Mouse (Mus musculus) hindbrain, embryonic 11.5 days (tissue): ENCODE measurements at regions not wholly inside any gene's neighbourhood (a gene's known extent, or its start where the extent isn't known, plus 50 kb on each side); places are given as distances from the start of the nearest gene placed in this dataset.

Experiments used
- ATAC-seq: fragments of 200-750 bp; cut with Nextera tagmentation; 2 replicates; pipeline ENCODE4 v1.8.0; 2017; ENCODE audit warnings: mild to moderate bottlenecking, moderate TSS enrichment, moderate library complexity; ENCODE audit not compliant: low FRiP score
- DNase-seq: peaks from one replicate; pipeline ENCODE4 v3.0.0-alpha.2; 2015; ENCODE audit warnings: low spot score
- H3K27ac ChIP-seq: fragments of 300-500 bp; sonication (generic); 2 replicates; pipeline ENCODE4 v1.5.1; 2014; ENCODE audit warnings: mild to moderate bottlenecking, low read depth, low read length
- H3K27me3 ChIP-seq: fragments of 300-500 bp; sonication (generic); 2 replicates; pipeline ENCODE4 v1.6.1; 2014; ENCODE audit warnings: mild to moderate bottlenecking, low read length, moderate library complexity, mixed read lengths; ENCODE audit not compliant: control insufficient read depth, insufficient read depth
- H3K36me3 ChIP-seq: fragments of 300-500 bp; sonication (generic); 2 replicates; pipeline ENCODE4 v1.6.1; 2014; ENCODE audit warnings: mild to moderate bottlenecking, low read length, moderate library complexity, mixed read lengths; ENCODE audit not compliant: control insufficient read depth, insufficient read depth
- H3K4me1 ChIP-seq: fragments of 300-500 bp; sonication (generic); replicated peaks from 2 replicates; pipeline ENCODE4 v1.6.1; 2014; ENCODE audit warnings: low read length, mixed read lengths; ENCODE audit not compliant: control insufficient read depth, insufficient read depth
- H3K4me2 ChIP-seq: fragments of 300-500 bp; sonication (generic); replicated peaks from 2 replicates; pipeline ENCODE4 v1.6.1; 2014; ENCODE audit warnings: mild to moderate bottlenecking, low read depth, low read length
- H3K4me3 ChIP-seq: fragments of 300-500 bp; sonication (generic); 2 replicates; pipeline ENCODE4 v1.5.1; 2014; ENCODE audit warnings: low read depth, low read length
- H3K9ac ChIP-seq: fragments of 300-500 bp; sonication (generic); 2 replicates; pipeline ENCODE4 v1.6.1; 2014; ENCODE audit warnings: low read depth, low read length
- H3K9me3 ChIP-seq: fragments of 300-500 bp; sonication (generic); 2 replicates; pipeline ENCODE4 v1.6.1; 2016; ENCODE audit warnings: low read length; ENCODE audit not compliant: control insufficient read depth
- WGBS: fragments of 180-500 bp; shearing (Covaris S2); extraction: QIAGEN DNeasy Blood & Tissue Kit; methylation state at CpG from one replicate; pipeline ENCODE4 v1.1.7; 2014; 5-methylcytosine and 5-hydroxymethylcytosine counted together

GRCm38 (mm10) chr12:29143297-29143696 lies 384.9 kb upstream of the Myt1l start:
- Histone ChIP-seq H3K36me3 (no peaks in the 10 kb centered on the region), H3K27ac (no peak overlapping the region), H3K4me3 (no peak overlapping the region), H3K4me1 (peaks cover 2% of the 10 kb centered on the region; the same call in 1 of the 2 replicates), H3K27me3 (no peaks in the 10 kb centered on the region), H3K9me3 (no peaks in the 10 kb centered on the region), H3K9ac (no peak overlapping the region), H3K4me2 (no peak overlapping the region)
- ATAC-seq: no peak
- 75% methylated on average over 8 of the region's 8 CpGs for WGBS
- DNase-seq: no peak

- Histone ChIP-seq H3K4me2 (no peak overlapping the region), H3K9me3 (no peaks in the 10 kb centered on the region), H3K4me3 (no peak overlapping the region), H3K27me3 (no peaks in the 10 kb centered on the region), H3K36me3 (no peaks in the 10 kb centered on the region), H3K4me1 (no peaks in the 10 kb centered on the region), H3K27ac (no peak overlapping the region), H3K9ac (no peak overlapping the region)
- no peak for DNase-seq
- WGBS: 94% methylated on average over 1 of the region's 1 CpGs
- no peak for ATAC-seq
Observed at GRCm38 (mm10) chr12:29160920-29161319, 367.3 kb upstream of the Myt1l start.

DNA sequence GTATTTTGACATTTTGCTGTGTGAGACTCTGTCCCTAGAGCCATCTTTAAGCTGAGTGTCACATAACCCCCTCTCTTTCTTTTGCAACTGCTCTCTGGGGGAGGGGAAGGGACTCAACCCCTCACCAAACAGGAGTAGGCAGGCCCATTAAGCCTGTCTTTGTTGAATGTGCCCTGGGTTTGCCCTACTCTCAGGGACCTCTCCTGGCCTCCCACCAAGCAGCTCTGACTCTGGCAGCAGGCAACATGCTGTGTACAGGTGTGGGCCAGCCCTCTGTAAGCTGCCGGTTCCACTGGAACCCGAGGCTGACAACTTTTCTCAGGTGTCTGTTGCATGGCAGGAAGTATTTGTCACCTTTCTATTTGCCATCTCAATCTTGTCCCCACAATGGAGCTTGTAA lies 366.6 kb upstream of the Myt1l start:
- Histone ChIP-seq H3K27me3 (no peaks in the 10 kb centered on the region), H3K4me2 (no peak overlapping the region), H3K27ac (no peak overlapping the region), H3K36me3 (no peaks in the 10 kb centered on the region), H3K9ac (no peak overlapping the region), H3K9me3 (no peaks in the 10 kb centered on the region), H3K4me1 (no peaks in the 10 kb centered on the region), H3K4me3 (no peak overlapping the region)
- no peak for ATAC-seq
- no peak for DNase-seq
- 23% methylated on average over 2 of the region's 2 CpGs for WGBS

- H3K4me3 ChIP-seq: no peak overlapping the region
- no peak overlapping the region for H3K4me2 ChIP-seq
- no peaks in the 10 kb centered on the region for H3K4me1 ChIP-seq
- no peak for ATAC-seq
- H3K27me3 ChIP-seq: no peaks in the 10 kb centered on the region
- H3K27ac ChIP-seq: no peak overlapping the region
- no peak overlapping the region for H3K9ac ChIP-seq
- no peak for DNase-seq
- 85% methylated on average over 2 of the region's 2 CpGs for WGBS
- no peaks in the 10 kb centered on the region for H3K9me3 ChIP-seq
- no peaks in the 10 kb centered on the region for H3K36me3 ChIP-seq
Observed at GRCm38 (mm10) chr12:29164701-29165100, 363.5 kb upstream of the Myt1l start.

GRCm38 (mm10) chr12:29166316-29166715 lies 361.9 kb upstream of the Myt1l start:
- no peak overlapping the region for H3K4me2 ChIP-seq
- no peak overlapping the region for H3K4me3 ChIP-seq
- no peaks in the 10 kb centered on the region for H3K27me3 ChIP-seq
- H3K36me3 ChIP-seq: no peaks in the 10 kb centered on the region
- H3K4me1 ChIP-seq: no peaks in the 10 kb centered on the region
- no peak overlapping the region for H3K27ac ChIP-seq
- H3K9ac ChIP-seq: no peak overlapping the region
- no peaks in the 10 kb centered on the region for H3K9me3 ChIP-seq
- ATAC-seq: no peak
- 63% methylated on average over 2 of the region's 2 CpGs for WGBS
- DNase-seq: no peak

- Histone ChIP-seq H3K4me1 (no peaks in the 10 kb centered on the region), H3K9me3 (no peaks in the 10 kb centered on the region), H3K36me3 (no peaks in the 10 kb centered on the region), H3K27me3 (no peaks in the 10 kb centered on the region), H3K27ac (no peak overlapping the region), H3K4me2 (no peak overlapping the region), H3K4me3 (no peak overlapping the region), H3K9ac (no peak overlapping the region)
- DNase-seq (no peak), ATAC-seq (no peak)
- WGBS: 87% methylated on average over 6 of the region's 6 CpGs
Observed at GRCm38 (mm10) chr12:29167922-29168321, 360.3 kb upstream of the Myt1l start.

- Histone ChIP-seq H3K4me1 (no peaks in the 10 kb centered on the region), H3K9me3 (no peaks in the 10 kb centered on the region), H3K9ac (no peak overlapping the region), H3K27ac (peak overlapping the region; percentile 17; the same call in 1 of the 2 replicates), H3K27me3 (no peaks in the 10 kb centered on the region), H3K4me2 (no peak overlapping the region), H3K4me3 (no peak overlapping the region), H3K36me3 (no peaks in the 10 kb centered on the region)
- ATAC-seq: no peak
- no peak for DNase-seq
- 78% methylated on average over 10 of the region's 10 CpGs for WGBS
Observed at GRCm38 (mm10) chr12:29175698-29176440, 352.3 kb upstream of the Myt1l start.

DNA sequence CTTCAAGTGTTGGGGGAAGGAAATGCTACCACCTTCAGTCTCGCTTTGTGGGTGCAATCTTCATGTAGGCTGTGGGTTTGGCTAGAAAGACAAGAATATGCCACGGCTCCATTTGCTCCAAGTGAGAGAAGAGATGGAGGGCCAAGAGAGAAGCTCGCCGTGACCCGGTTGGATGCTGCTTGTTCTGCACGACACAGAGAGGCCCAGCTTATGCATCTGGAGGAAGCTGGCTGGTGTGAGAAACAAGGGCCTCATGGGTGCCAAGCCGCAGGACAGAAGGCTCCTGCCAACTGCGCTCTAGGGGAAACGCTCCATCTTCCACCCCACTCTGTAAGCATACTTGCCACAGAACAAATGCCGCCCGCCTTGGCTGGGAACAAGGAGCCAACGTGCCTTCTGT lies 351.0 kb upstream of the Myt1l start:
- DNase-seq (no peak), ATAC-seq (no peak)
- H3K27ac ChIP-seq: no peak overlapping the region
- no peaks in the 10 kb centered on the region for H3K4me1 ChIP-seq
- no peaks in the 10 kb centered on the region for H3K9me3 ChIP-seq
- H3K27me3 ChIP-seq: no peaks in the 10 kb centered on the region
- H3K4me2 ChIP-seq: no peak overlapping the region
- no peak overlapping the region for H3K4me3 ChIP-seq
- H3K9ac ChIP-seq: no peak overlapping the region
- no peaks in the 10 kb centered on the region for H3K36me3 ChIP-seq
- 91% methylated on average over 12 of the region's 12 CpGs for WGBS

DNA sequence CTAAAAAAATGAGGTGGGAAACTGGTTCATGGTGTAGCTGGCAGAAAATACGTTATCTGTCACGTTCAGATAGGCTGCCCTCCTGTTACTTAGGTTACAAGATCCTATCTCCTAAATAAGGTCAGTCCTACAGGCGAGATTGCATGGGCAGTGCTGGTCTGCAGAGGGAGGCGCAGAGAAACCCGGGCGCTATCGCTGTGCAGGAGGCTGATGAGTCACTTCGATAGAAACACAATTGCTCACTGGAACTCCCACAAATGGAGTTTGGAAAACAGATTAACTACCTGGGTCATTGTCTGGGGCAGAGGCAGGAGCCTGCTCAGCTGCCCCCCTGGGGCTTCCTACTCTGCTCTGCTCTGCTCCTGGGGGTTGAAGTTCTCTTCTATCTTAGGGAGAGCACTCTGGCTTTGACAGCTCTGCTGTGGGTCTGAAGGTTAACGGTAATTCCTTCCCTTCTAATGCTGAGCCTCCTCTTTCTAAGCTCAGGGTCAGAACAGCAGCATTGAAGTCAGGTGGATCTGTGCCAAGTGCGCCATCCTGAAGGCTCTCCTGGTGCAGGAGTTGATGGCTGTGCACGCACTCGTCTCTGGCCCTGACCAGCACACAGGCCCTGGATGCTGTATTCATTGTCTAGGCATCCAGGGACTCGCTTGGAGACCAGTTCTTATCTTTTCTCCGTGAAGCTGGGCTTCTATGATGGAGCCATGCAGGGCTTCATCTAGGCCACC lies 349.9 kb upstream of the Myt1l start:
- WGBS: 77% methylated on average over 14 of the region's 14 CpGs
- no peaks in the 10 kb centered on the region for H3K36me3 ChIP-seq
- no peak overlapping the region for H3K4me2 ChIP-seq
- H3K9me3 ChIP-seq: no peaks in the 10 kb centered on the region
- ATAC-seq (no peak), DNase-seq (no peak)
- H3K27ac ChIP-seq: no peak overlapping the region
- no peak overlapping the region for H3K4me3 ChIP-seq
- H3K9ac ChIP-seq: no peak overlapping the region
- H3K27me3 ChIP-seq: no peaks in the 10 kb centered on the region
- H3K4me1 ChIP-seq: no peaks in the 10 kb centered on the region
